Mouse (Mus musculus): ENCODE measurements around the gene Hoxa10. TPM values are rescaled to one million over a fixed set of nuclear protein-coding genes. Genes with fewer than 3 reads are reported as not detected.

Hoxa10 gene
- polyA plus RNA-seq, 2 experiments: 111 to 117 TPM

DNA sequence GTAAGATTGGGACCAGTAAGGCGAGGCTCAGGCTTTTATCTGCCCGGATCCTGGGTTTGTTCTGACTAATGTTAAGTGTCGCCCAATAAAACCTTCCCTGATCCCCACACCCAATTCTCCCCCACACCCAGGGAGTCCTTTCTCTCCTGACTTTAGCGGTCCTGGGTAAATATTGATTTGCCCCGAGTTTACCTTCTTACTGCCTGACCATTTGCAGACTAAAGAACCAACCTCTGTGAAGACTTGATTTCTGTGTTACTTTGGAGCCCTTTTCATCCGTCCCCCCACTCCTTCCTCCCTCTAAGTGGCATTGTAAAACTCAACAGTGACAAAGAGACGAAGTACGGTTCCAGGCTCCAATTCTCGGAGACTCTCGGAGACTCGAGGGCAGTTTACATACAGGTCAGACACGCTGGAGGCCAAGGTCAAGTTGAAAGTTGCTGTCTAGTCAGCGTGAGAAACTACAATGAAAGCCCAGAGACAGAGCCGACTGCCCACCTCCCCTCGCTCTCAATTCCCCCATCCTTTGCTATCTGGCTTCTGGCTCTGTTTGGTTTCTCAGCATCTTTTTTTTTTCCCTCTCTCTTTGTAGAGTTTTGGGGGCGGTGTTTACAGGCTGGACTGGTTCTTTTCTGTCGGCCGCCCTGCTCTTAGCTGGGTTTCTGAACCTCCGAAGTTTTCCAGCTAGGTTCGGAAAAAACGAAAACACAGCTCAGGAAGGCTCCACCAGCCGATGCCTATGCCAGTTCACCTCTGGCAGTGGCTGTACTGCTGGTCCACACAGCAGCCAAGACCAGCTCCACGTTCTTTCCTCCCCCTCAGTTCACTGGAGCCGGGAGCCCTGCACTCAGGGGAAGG, 22.0 kb upstream of the Hoxa10 start:
- DNase-seq (ENCODE audit: low spot score): peak; percentile 7
- no peak for ATAC-seq (ENCODE audit: low FRiP score, low read depth)
- H3K9me3 ChIP-seq (ENCODE audit: control insufficient read depth, low read length): no peaks in the 10 kb centered on the region
- H3K27me3 ChIP-seq (ENCODE audit: control insufficient read depth, insufficient read depth, low read length): 0 out of 2 replicates have a peak, but pooled peaks cover 12% of the 10 kb centered on the region
- H3K36me3 ChIP-seq (ENCODE audit: control insufficient read depth, insufficient read depth, low read length): 0 out of 2 replicates have a peak, but pooled peaks cover 4% of the 10 kb centered on the region
- H3K4me1 ChIP-seq (ENCODE audit: control insufficient read depth, insufficient read depth, low read length): 0 out of 2 replicates have a peak, but pooled peaks cover 5% of the 10 kb centered on the region
- H3K4me2 ChIP-seq (replicated peaks; ENCODE audit: low read depth, low read length, severe bottlenecking): peak overlapping the region; percentile 96
- H3K4me3 ChIP-seq (replicated peaks; ENCODE audit: low read length): peak overlapping the region; percentile 76
- WGBS: 4% methylated on average over 24 of the region's 24 CpGs
- H3K27ac ChIP-seq (replicated peaks; ENCODE audit: low read depth, low read length): peak overlapping the region; percentile 95
- TF ChIP-seq POLR2A (IDR thresholded peaks at IDR 0.05; ENCODE audit: borderline replicate concordance, extremely low read depth, insufficient read depth, insufficient read length): no peak
- H3K9ac ChIP-seq (ENCODE audit: low read depth, low read length, severe bottlenecking): peak overlapping the region; percentile 99

DNA sequence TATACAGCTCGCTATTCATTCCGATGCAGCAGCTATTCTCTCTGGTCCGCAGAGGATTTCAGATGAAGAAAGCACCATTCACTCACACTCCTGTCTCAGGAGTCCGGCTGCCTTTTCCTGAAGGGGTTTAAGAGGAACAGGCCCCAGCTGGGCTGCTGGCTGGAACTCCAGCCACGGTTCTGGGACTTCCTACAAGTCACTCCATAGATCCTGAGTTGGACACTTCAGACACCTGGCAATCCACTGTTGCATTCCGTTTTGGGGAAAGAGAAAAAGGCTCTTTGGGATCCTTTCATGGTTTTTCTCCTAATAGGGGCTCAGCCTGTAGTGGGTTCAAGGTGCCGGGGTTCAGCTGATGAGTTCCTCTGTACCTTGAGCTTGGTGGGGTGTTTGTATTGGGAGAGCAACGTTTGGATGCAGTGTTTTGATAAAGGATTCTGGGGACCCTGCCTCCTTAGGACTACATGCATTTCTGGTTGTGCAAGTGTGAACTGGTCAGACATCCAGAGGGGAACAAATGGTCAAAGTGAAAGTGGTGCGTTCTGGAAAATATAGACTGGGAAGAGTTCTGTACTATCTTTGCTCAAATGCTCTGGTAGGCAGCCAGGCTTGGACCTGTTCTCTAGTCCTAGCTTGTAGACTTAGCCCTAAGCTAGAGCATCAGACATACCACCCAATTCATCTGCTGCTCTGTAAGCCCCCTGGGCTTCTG, 21.3 kb upstream of the Hoxa10 start:
- Histone ChIP-seq H3K27ac (replicated peaks; ENCODE audit: low read depth, low read length) (peak overlapping the region; percentile 95), H3K4me1 (ENCODE audit: control insufficient read depth, insufficient read depth, low read length) (0 out of 2 replicates have a peak, but pooled peaks cover 5% of the 10 kb centered on the region), H3K36me3 (ENCODE audit: control insufficient read depth, insufficient read depth, low read length) (0 out of 2 replicates have a peak, but pooled peaks cover 4% of the 10 kb centered on the region), H3K4me3 (replicated peaks; ENCODE audit: low read length) (peak overlapping the region; percentile 76), H3K9ac (ENCODE audit: low read depth, low read length, severe bottlenecking) (peak overlapping the region; percentile 99), H3K4me2 (replicated peaks; ENCODE audit: low read depth, low read length, severe bottlenecking) (peak overlapping the region; percentile 96), H3K27me3 (ENCODE audit: control insufficient read depth, insufficient read depth, low read length) (0 out of 2 replicates have a peak, but pooled peaks cover 12% of the 10 kb centered on the region), H3K9me3 (ENCODE audit: control insufficient read depth, low read length) (no peaks in the 10 kb centered on the region)
- no peak for TF ChIP-seq POLR2A (IDR thresholded peaks at IDR 0.05; ENCODE audit: borderline replicate concordance, extremely low read depth, insufficient read depth, insufficient read length)
- DNase-seq (ENCODE audit: low spot score) (peak; percentile 12), ATAC-seq (ENCODE audit: low FRiP score, low read depth) (no peak)
- WGBS: 7% methylated on average over 9 of the region's 9 CpGs

DNA sequence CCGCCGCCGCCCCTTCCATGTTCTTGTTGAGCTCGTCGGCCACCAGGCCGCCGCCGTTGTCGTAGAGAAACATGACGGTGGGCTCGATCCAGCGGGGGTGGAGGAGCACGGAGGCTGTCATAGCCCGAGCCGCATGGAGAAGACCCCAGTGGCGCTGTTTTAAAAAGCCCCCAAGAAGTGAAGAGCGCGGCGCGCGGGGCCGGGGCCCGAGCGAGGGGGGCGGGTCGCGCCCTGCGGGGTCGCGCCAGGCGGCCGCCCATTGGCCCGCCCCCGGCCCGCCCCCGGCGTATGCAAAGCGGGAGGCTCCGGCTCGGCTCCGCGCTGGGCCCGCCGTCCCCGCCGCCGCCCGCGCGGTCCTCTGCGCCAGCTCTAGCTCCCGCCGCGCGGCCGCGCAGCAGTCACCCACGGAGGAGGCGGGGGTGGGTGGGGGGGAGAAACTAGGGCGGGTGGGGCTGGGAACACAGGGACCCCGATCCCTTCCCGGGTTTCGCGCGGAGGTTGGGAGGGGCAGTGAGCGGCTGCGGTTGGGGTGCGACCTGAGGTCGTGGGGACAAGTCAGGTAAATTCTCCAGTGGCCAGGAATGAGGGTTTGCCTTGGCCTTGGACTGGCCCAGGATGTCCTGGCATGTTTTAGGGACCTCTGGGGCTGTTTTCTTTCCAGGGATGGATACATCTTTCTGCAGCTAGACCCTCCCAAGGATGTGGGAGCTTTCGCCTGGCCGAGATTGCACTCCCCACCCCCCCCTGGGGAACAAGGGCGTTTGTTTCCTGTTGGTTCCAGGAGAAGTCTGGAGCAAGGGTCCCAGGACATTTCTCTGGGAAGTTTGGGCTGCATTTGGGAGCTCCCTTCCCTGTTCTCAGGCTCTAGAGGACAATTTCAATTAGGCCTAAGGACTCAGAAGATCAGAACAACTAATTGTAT, 20.3 kb upstream of the Hoxa10 start, which contains the start of gene Hoxa13:
Gene Hoxa13 (minus strand): TSS at position 227 of the 922 bp plus-strand sequence.
- Histone ChIP-seq H3K36me3 (ENCODE audit: control insufficient read depth, insufficient read depth, low read length) (peaks cover 10% of the 10 kb centered on the region; the same call in 1 of the 2 replicates), H3K27ac (replicated peaks; ENCODE audit: low read depth, low read length) (peak within 1 kb of the TSS; percentile 95), H3K27me3 (ENCODE audit: control insufficient read depth, insufficient read depth, low read length) (0 out of 2 replicates have a peak, but pooled peaks cover 9% of the 10 kb centered on the region), H3K9ac (ENCODE audit: low read depth, low read length, severe bottlenecking) (peak within 1 kb of the TSS; percentile 99), H3K4me2 (replicated peaks; ENCODE audit: low read depth, low read length, severe bottlenecking) (peak within 1 kb of the TSS; percentile 96), H3K9me3 (ENCODE audit: control insufficient read depth, low read length) (no peaks in the 10 kb centered on the region), H3K4me1 (ENCODE audit: control insufficient read depth, insufficient read depth, low read length) (0 out of 2 replicates have a peak, but pooled peaks cover 4% of the 10 kb centered on the region), H3K4me3 (replicated peaks; ENCODE audit: low read length) (peak within 1 kb of the TSS; percentile 76)
- ATAC-seq (ENCODE audit: low FRiP score, low read depth): peak; percentile 87
- 0 out of 2 replicates have a peak, but pooled peaks have one; percentile 29 for TF ChIP-seq POLR2A (IDR thresholded peaks at IDR 0.05; ENCODE audit: borderline replicate concordance, extremely low read depth, insufficient read depth, insufficient read length)
- DNase-seq (ENCODE audit: low spot score): no peak
- under 1% methylated on average over 32 of the region's 72 CpGs for WGBS

DNA sequence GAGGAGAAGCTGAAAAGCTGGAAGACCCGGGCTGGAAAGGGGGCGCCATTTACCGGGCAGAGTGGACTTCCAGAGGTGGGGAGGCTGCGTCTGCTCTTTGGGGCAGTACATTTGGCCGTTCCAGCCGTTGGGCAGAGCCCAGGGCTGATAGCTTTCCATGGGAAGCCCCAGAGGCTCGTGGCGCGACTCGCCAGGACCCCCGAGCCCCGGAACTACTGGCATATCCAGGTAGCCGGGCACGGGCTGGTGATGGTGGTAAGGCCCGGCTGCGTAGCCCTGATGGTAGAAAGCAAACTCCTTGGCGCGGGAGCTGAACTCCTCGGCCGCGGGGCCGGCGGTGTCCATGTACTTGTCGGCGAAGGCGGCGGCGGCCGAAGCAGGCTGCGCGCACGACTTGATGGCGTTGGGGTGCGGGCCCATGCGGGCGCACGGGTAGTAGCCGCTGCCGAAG, 19.2 kb upstream of the Hoxa10 start:
- Histone ChIP-seq H3K36me3 (ENCODE audit: control insufficient read depth, insufficient read depth, low read length) (peaks cover 10% of the 10 kb centered on the region; the same call in 1 of the 2 replicates), H3K9me3 (ENCODE audit: control insufficient read depth, low read length) (no peaks in the 10 kb centered on the region), H3K4me2 (replicated peaks; ENCODE audit: low read depth, low read length, severe bottlenecking) (peak overlapping the region; percentile 96), H3K4me1 (ENCODE audit: control insufficient read depth, insufficient read depth, low read length) (0 out of 2 replicates have a peak, but pooled peaks cover 2% of the 10 kb centered on the region), H3K9ac (ENCODE audit: low read depth, low read length, severe bottlenecking) (peak overlapping the region; percentile 99), H3K27ac (replicated peaks; ENCODE audit: low read depth, low read length) (peak overlapping the region; percentile 95), H3K27me3 (ENCODE audit: control insufficient read depth, insufficient read depth, low read length) (peaks cover 12% of the 10 kb centered on the region; the same call in 1 of the 2 replicates), H3K4me3 (replicated peaks; ENCODE audit: low read length) (peak overlapping the region; percentile 76)
- DNase-seq (ENCODE audit: low spot score) (no peak), ATAC-seq (ENCODE audit: low FRiP score, low read depth) (no peak)
- under 1% methylated on average over 32 of the region's 39 CpGs for WGBS
- TF ChIP-seq POLR2A (IDR thresholded peaks at IDR 0.05; ENCODE audit: borderline replicate concordance, extremely low read depth, insufficient read depth, insufficient read length): no peak

All from limb, embryonic 14.5 days (tissue).